Mouse (Mus musculus): ENCODE results near the gene Cox14. TPM values are rescaled to one million over a fixed set of nuclear protein-coding genes. Genes with fewer than 3 reads are reported as not detected.
A peak's percentile ranks its signal among the peaks of the same experiment; 100 is the strongest.

Cox14 gene
- 42.7 and 80.8 TPM in 2 replicates for polyA plus RNA-seq (2011; ENCODE audit: insufficient read depth, insufficient read length, low replicate concordance, missing spikeins)

DNA sequence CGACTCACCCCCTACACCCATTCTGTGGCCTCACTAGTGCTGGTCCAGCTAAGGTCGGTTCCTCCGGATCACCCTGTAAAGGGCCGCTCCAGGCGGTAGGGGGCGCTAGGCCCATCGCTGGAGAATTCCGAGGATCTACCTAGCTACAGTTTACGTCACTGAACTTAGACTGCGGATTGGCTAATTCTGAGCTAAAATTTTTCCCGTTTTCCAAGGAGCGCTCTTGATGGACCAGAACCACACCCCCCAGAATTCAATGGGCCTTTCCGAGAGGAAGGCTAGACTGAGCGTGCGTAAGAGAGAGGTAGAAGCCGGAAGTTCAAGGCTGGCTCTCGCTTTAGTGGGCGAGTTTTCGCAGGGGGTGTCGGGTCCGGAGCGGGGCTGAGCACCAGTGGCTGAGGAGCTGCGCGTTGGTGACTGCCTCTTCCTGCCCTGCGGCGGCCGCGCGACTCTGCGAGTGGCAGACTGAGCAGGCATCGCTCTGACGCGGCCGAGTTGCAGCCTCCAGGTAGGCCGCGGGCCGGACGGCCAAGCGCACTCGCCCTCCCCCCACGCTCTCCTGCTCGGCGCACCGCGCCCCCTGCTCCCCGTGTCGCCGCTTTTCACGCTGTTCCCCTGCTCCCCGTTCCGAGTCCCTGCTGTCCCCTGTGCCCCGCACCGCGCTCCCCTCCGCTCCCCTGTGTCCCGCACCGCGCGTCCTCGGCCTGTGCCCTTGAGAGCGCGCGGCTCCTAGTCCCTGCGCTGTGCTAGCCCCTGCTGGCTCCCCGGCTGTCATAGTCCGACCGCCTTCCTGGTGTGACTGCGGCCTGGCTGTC lies at the start of gene Cox14:
Gene Cox14 (plus strand): TSS at position 278 of the 815 bp plus-strand sequence.
- peak within 1 kb of the TSS; percentile 89 for H3K27ac ChIP-seq (ENCODE audit: control insufficient read depth, insufficient read depth, low read depth, low read length, poor library complexity)
- under 1% methylated on average over 68 of the region's 68 CpGs for WGBS
- no peaks in the 10 kb centered on the region; the same call in 1 of the 2 replicates for H3K4me1 ChIP-seq (ENCODE audit: control insufficient read depth, insufficient read depth, low read length)
- H3K4me3 ChIP-seq (replicated peaks; ENCODE audit: control insufficient read depth, low read depth, low read length) = peak within 1 kb of the TSS; percentile 91
- peak; percentile 97 for TF ChIP-seq CTCF (IDR thresholded peaks at IDR 0.05; ENCODE audit: control insufficient read depth, insufficient read depth, low read length)
- peak; percentile 85 for TF ChIP-seq POLR2A (IDR thresholded peaks at IDR 0.05; ENCODE audit: borderline replicate concordance, control insufficient read depth, low read depth, low read length)

DNA sequence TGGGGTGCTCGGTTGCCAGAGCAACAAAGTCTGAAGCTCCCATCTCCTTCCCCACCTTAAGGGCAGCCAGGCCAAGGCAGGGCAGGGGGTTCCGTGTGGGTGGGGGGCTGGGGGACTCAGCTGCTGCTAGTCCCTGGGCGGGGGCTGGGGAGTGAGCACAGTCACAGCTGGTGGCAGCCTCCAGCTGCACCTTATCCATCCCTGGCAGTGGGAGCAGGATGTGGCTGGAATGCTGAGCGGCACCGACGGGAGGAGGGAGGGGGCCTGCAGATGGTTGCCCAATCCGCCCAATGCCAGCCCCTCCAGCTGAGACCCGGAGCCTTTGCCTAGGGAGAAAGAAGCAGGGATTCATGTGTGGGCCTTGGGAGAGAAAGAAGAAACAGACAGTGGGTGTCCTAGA lies 48.3 kb upstream of the Cox14 start:
- Histone ChIP-seq H3K4me3 (replicated peaks; ENCODE audit: control insufficient read depth, low read depth, low read length) (no peak overlapping the region), H3K27ac (ENCODE audit: control insufficient read depth, insufficient read depth, low read depth, low read length, poor library complexity) (no peak overlapping the region), H3K4me1 (ENCODE audit: control insufficient read depth, insufficient read depth, low read length) (no peaks in the 10 kb centered on the region)
- TF ChIP-seq CTCF (IDR thresholded peaks at IDR 0.05; ENCODE audit: control insufficient read depth, insufficient read depth, low read length) (no peak), POLR2A (IDR thresholded peaks at IDR 0.05; ENCODE audit: borderline replicate concordance, control insufficient read depth, low read depth, low read length) (no peak)
- WGBS = 74% methylated on average over 8 of the region's 8 CpGs

DNA sequence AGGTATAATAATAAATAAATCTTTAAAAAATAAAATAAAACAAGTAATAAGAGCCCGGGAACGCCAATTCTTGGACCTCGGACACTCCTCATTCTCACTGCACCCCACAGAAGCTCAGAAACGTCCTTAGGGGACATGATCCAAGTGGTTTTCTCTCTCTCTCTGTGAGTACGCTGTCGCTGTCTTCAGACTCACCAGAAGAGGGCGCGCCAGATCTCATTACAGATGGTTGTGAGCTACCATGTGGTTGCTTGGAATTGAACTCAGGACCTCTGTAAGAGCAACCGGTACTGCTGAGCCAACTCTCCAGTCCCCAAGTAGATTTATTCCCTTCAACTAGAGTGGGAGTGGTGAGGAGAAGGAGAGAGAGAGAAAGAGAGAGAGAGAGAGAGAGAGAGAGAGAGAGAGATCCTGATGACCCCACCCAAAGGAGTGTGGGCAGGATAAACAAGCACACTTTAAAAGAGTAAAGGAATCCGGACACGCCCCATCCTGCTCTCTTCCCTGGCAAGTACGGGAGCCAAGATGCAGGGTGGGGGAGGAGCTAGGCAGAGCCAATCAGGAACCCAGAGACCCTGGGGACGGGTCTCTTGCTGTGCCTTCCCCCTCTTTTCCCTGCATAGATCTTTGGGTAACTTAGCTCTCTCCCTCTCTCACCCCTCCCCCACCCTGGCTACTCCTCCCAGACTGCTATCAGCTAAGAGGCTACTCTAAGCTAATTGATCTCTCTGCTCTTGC lies 47.2 kb upstream of the Cox14 start:
- 24% methylated on average over 13 of the region's 13 CpGs for WGBS
- TF ChIP-seq CTCF (IDR thresholded peaks at IDR 0.05; ENCODE audit: control insufficient read depth, insufficient read depth, low read length) (peak; percentile 43), POLR2A (IDR thresholded peaks at IDR 0.05; ENCODE audit: borderline replicate concordance, control insufficient read depth, low read depth, low read length) (no peak)

GRCm38 (mm10) chr15:99679008-99679407 lies 46.4 kb upstream of the Cox14 start:
- Histone ChIP-seq H3K4me3 (replicated peaks; ENCODE audit: control insufficient read depth, low read depth, low read length) (no peak overlapping the region), H3K27ac (ENCODE audit: control insufficient read depth, insufficient read depth, low read depth, low read length, poor library complexity) (no peak overlapping the region), H3K4me1 (ENCODE audit: control insufficient read depth, insufficient read depth, low read length) (no peaks in the 10 kb centered on the region)
- WGBS = 72% methylated on average over 7 of the region's 7 CpGs
- no peak for TF ChIP-seq POLR2A (IDR thresholded peaks at IDR 0.05; ENCODE audit: borderline replicate concordance, control insufficient read depth, low read depth, low read length)
- no peak for TF ChIP-seq CTCF (IDR thresholded peaks at IDR 0.05; ENCODE audit: control insufficient read depth, insufficient read depth, low read length)

More for the DNA sequence above, 47.2 kb upstream of the Cox14 start:
- no peaks in the 10 kb centered on the region for H3K4me1 ChIP-seq (ENCODE audit: control insufficient read depth, insufficient read depth, low read length)
- H3K27ac ChIP-seq (ENCODE audit: control insufficient read depth, insufficient read depth, low read depth, low read length, poor library complexity) = no peak overlapping the region
- H3K4me3 ChIP-seq (replicated peaks; ENCODE audit: control insufficient read depth, low read depth, low read length) = no peak overlapping the region

DNA sequence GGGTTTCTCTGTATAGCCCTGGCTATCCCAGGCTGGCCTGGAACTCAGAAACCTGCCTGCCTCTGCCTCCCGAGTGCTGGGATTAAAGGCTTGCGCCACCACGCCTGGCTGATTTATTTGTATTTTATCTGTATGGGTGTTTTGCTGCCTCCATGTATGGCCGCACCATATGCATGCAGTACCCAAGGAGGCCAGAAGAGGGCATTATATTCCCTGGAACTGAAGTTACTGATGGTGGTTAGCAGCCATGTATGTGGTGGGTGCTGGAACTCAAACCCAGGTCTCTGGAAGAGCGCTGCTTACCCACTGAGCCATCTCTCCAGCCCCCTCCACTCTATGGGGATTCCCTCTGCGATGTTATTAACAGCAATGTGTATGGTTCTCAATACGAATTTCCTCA lies 42.5 kb upstream of the Cox14 start:
- no peak overlapping the region for H3K4me3 ChIP-seq (replicated peaks; ENCODE audit: control insufficient read depth, low read depth, low read length)
- no peak overlapping the region for H3K27ac ChIP-seq (ENCODE audit: control insufficient read depth, insufficient read depth, low read depth, low read length, poor library complexity)
- WGBS = 81% methylated on average over 7 of the region's 7 CpGs
- TF ChIP-seq CTCF (IDR thresholded peaks at IDR 0.05; ENCODE audit: control insufficient read depth, insufficient read depth, low read length) (peak; percentile 47; the same call in 1 of the 2 replicates), POLR2A (IDR thresholded peaks at IDR 0.05; ENCODE audit: borderline replicate concordance, control insufficient read depth, low read depth, low read length) (no peak)
- no peaks in the 10 kb centered on the region for H3K4me1 ChIP-seq (ENCODE audit: control insufficient read depth, insufficient read depth, low read length)

- H3K4me3 ChIP-seq (replicated peaks; ENCODE audit: control insufficient read depth, low read depth, low read length) = no peak overlapping the region
- no peak overlapping the region for H3K27ac ChIP-seq (ENCODE audit: control insufficient read depth, insufficient read depth, low read depth, low read length, poor library complexity)
- no peak for TF ChIP-seq POLR2A (IDR thresholded peaks at IDR 0.05; ENCODE audit: borderline replicate concordance, control insufficient read depth, low read depth, low read length)
- no peak for TF ChIP-seq CTCF (IDR thresholded peaks at IDR 0.05; ENCODE audit: control insufficient read depth, insufficient read depth, low read length)
- no peaks in the 10 kb centered on the region for H3K4me1 ChIP-seq (ENCODE audit: control insufficient read depth, insufficient read depth, low read length)
- 83% methylated on average over 5 of the region's 5 CpGs for WGBS
These were observed 41.3 kb upstream of the Cox14 start for GRCm38 (mm10) chr15:99684156-99684555.

GRCm38 (mm10) chr15:99688712-99689111 lies 36.7 kb upstream of the Cox14 start:
- Histone ChIP-seq H3K4me1 (ENCODE audit: control insufficient read depth, insufficient read depth, low read length) (no peaks in the 10 kb centered on the region), H3K4me3 (replicated peaks; ENCODE audit: control insufficient read depth, low read depth, low read length) (no peak overlapping the region), H3K27ac (ENCODE audit: control insufficient read depth, insufficient read depth, low read depth, low read length, poor library complexity) (no peak overlapping the region)
- 4% methylated on average over 4 of the region's 4 CpGs for WGBS
- TF ChIP-seq CTCF (IDR thresholded peaks at IDR 0.05; ENCODE audit: control insufficient read depth, insufficient read depth, low read length) (peak; percentile 92), POLR2A (IDR thresholded peaks at IDR 0.05; ENCODE audit: borderline replicate concordance, control insufficient read depth, low read depth, low read length) (no peak)

- Histone ChIP-seq H3K27ac (ENCODE audit: control insufficient read depth, insufficient read depth, low read depth, low read length, poor library complexity) (no peak overlapping the region), H3K4me3 (replicated peaks; ENCODE audit: control insufficient read depth, low read depth, low read length) (no peak overlapping the region), H3K4me1 (ENCODE audit: control insufficient read depth, insufficient read depth, low read length) (no peaks in the 10 kb centered on the region)
- WGBS = 13% methylated on average over 4 of the region's 4 CpGs
- TF ChIP-seq POLR2A (IDR thresholded peaks at IDR 0.05; ENCODE audit: borderline replicate concordance, control insufficient read depth, low read depth, low read length) = no peak
These were observed 34.5 kb upstream of the Cox14 start for GRCm38 (mm10) chr15:99690924-99691323.

Data from bone marrow, adult 2 months (tissue).